Mouse (Mus musculus): ENCODE measurements around the gene Hsd3b1. TPM values are rescaled to one million over a fixed set of nuclear protein-coding genes. Genes with fewer than 3 reads are reported as not detected.

Gene Hsd3b1
- polyA plus RNA-seq, 1 experiment from 2014 or later: 0.76 TPM

GRCm38 (mm10) chr3:98862800-98863199, 3.2 kb upstream of the Hsd3b1 start:
- no peak overlapping the region for H3K27ac ChIP-seq (ENCODE audit: low read depth, low read length)
- H3K4me2 ChIP-seq (replicated peaks; ENCODE audit: low read depth, low read length): no peak overlapping the region
- no peaks in the 10 kb centered on the region for H3K36me3 ChIP-seq (ENCODE audit: control insufficient read depth, insufficient read depth, low read length)
- H3K27me3 ChIP-seq (ENCODE audit: control insufficient read depth, insufficient read depth, low read length): no peaks in the 10 kb centered on the region
- no peaks in the 10 kb centered on the region for H3K4me1 ChIP-seq (replicated peaks; ENCODE audit: control insufficient read depth, insufficient read depth, low read length)
- WGBS: 93% methylated on average over 1 of the region's 1 CpGs
- DNase-seq (ENCODE audit: low spot score) (no peak), ATAC-seq (ENCODE audit: low FRiP score) (no peak)
- no peaks in the 10 kb centered on the region for H3K9me3 ChIP-seq (ENCODE audit: control insufficient read depth, low read length)
- H3K9ac ChIP-seq (ENCODE audit: low read depth, low read length): no peak overlapping the region
- no peak overlapping the region for H3K4me3 ChIP-seq (ENCODE audit: low read depth, low read length)

DNA sequence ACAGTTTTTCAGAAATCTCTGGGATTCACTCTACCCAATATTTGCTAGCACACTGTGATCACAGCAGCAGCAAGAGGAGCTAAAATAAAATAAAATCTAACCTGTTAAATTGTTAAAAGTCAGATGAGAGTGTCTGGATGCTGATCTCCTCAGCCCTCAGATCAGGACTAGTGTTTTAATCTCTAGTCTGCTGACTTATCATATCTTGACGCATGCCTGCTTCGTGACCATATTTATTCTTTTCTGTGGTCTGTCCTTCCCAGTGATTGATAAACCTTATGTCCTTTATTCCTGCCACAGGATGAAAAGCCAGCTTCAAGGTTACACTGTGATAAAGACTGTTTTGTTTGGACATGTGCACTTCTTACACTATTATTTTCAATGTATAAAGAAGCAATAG, 1.5 kb downstream of the Hsd3b1 start:
- WGBS: 84% methylated on average over 2 of the region's 2 CpGs

DNA sequence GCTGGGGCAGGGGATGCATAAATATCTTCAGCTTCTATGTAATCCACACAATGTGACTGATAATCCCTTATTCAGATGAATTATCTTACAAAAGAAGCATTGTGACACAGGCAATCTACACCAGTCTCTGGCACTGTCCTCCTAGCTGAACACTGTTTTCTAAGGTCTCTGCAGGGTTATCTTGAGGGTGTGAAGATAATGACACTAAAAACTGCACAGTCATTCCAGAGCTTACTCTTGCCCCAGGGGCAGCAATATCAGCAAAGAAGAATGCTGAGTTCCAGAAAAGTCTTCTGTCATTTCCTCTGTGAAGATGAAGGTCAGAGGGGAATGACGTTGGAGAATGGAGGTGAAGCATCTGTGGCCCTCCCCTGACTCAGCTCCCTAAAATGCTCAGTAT, 2.7 kb downstream of the Hsd3b1 start:
- no peak for ATAC-seq (ENCODE audit: low FRiP score)
- no peak overlapping the region for H3K4me3 ChIP-seq (ENCODE audit: low read depth, low read length)

More for the DNA sequence above, 1.5 kb downstream of the Hsd3b1 start:
- H3K27me3 ChIP-seq (ENCODE audit: control insufficient read depth, insufficient read depth, low read length): no peaks in the 10 kb centered on the region
- H3K4me2 ChIP-seq (replicated peaks; ENCODE audit: low read depth, low read length): no peak overlapping the region
- ATAC-seq (ENCODE audit: low FRiP score) (no peak), DNase-seq (ENCODE audit: low spot score) (no peak)
- no peak overlapping the region for H3K4me3 ChIP-seq (ENCODE audit: low read depth, low read length)
- H3K9ac ChIP-seq (ENCODE audit: low read depth, low read length): no peak overlapping the region
- H3K36me3 ChIP-seq (ENCODE audit: control insufficient read depth, insufficient read depth, low read length): no peaks in the 10 kb centered on the region
- no peak overlapping the region for H3K27ac ChIP-seq (ENCODE audit: low read depth, low read length)
- H3K4me1 ChIP-seq (replicated peaks; ENCODE audit: control insufficient read depth, insufficient read depth, low read length): no peaks in the 10 kb centered on the region
- no peaks in the 10 kb centered on the region for H3K9me3 ChIP-seq (ENCODE audit: control insufficient read depth, low read length)

GRCm38 (mm10) chr3:98855160-98855559, 4.4 kb downstream of the Hsd3b1 start:
- Histone ChIP-seq H3K4me2 (replicated peaks; ENCODE audit: low read depth, low read length) (no peak overlapping the region), H3K36me3 (ENCODE audit: control insufficient read depth, insufficient read depth, low read length) (no peaks in the 10 kb centered on the region), H3K27me3 (ENCODE audit: control insufficient read depth, insufficient read depth, low read length) (no peaks in the 10 kb centered on the region), H3K9ac (ENCODE audit: low read depth, low read length) (no peak overlapping the region), H3K4me1 (replicated peaks; ENCODE audit: control insufficient read depth, insufficient read depth, low read length) (no peaks in the 10 kb centered on the region), H3K4me3 (ENCODE audit: low read depth, low read length) (no peak overlapping the region), H3K9me3 (ENCODE audit: control insufficient read depth, low read length) (no peaks in the 10 kb centered on the region), H3K27ac (ENCODE audit: low read depth, low read length) (no peak overlapping the region)
- DNase-seq (ENCODE audit: low spot score) (no peak), ATAC-seq (ENCODE audit: low FRiP score) (no peak)
- 80% methylated on average over 3 of the region's 3 CpGs for WGBS

More for the DNA sequence above, 2.7 kb downstream of the Hsd3b1 start:
- no peaks in the 10 kb centered on the region for H3K9me3 ChIP-seq (ENCODE audit: control insufficient read depth, low read length)
- no peak overlapping the region for H3K9ac ChIP-seq (ENCODE audit: low read depth, low read length)
- no peaks in the 10 kb centered on the region for H3K36me3 ChIP-seq (ENCODE audit: control insufficient read depth, insufficient read depth, low read length)
- WGBS: 76% methylated on average over 1 of the region's 1 CpGs
- H3K4me2 ChIP-seq (replicated peaks; ENCODE audit: low read depth, low read length): no peak overlapping the region
- no peaks in the 10 kb centered on the region for H3K27me3 ChIP-seq (ENCODE audit: control insufficient read depth, insufficient read depth, low read length)
- no peaks in the 10 kb centered on the region for H3K4me1 ChIP-seq (replicated peaks; ENCODE audit: control insufficient read depth, insufficient read depth, low read length)
- no peak for DNase-seq (ENCODE audit: low spot score)
- no peak overlapping the region for H3K27ac ChIP-seq (ENCODE audit: low read depth, low read length)

- H3K4me2 ChIP-seq (replicated peaks; ENCODE audit: low read depth, low read length): no peak overlapping the region
- H3K36me3 ChIP-seq (ENCODE audit: control insufficient read depth, insufficient read depth, low read length): no peaks in the 10 kb centered on the region
- WGBS: 61% methylated on average over 1 of the region's 1 CpGs
- H3K4me3 ChIP-seq (ENCODE audit: low read depth, low read length): no peak overlapping the region
- H3K9me3 ChIP-seq (ENCODE audit: control insufficient read depth, low read length): no peaks in the 10 kb centered on the region
- no peak overlapping the region for H3K9ac ChIP-seq (ENCODE audit: low read depth, low read length)
- H3K27ac ChIP-seq (ENCODE audit: low read depth, low read length): no peak overlapping the region
- DNase-seq (ENCODE audit: low spot score) (no peak), ATAC-seq (ENCODE audit: low FRiP score) (no peak)
- no peaks in the 10 kb centered on the region for H3K4me1 ChIP-seq (replicated peaks; ENCODE audit: control insufficient read depth, insufficient read depth, low read length)
- no peaks in the 10 kb centered on the region for H3K27me3 ChIP-seq (ENCODE audit: control insufficient read depth, insufficient read depth, low read length)
Observed at GRCm38 (mm10) chr3:98853685-98854084, 5.9 kb downstream of the Hsd3b1 start.

DNA sequence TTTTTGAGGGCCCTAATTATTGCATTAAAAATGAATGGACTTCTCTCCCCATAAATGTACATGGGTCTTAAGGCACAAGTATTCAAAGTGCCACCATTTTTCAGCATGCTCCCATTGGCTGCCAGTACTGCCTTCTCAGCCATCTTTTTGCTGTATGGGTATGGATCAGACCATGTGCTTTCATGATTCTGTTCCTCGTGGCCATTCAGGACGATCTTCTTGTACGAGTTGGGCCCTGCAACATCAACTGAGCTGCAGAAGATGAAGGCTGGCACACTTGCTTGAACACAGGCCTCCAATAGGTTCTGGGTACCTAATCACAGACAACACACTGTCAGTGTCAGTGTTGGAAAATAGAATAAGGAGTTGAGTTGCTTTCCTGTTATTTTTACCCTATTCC, 6.5 kb downstream of the Hsd3b1 start:
- H3K4me1 ChIP-seq (replicated peaks; ENCODE audit: control insufficient read depth, insufficient read depth, low read length): no peaks in the 10 kb centered on the region
- ATAC-seq (ENCODE audit: low FRiP score): no peak
- no peaks in the 10 kb centered on the region for H3K36me3 ChIP-seq (ENCODE audit: control insufficient read depth, insufficient read depth, low read length)
- DNase-seq (ENCODE audit: low spot score): no peak
- no peaks in the 10 kb centered on the region for H3K27me3 ChIP-seq (ENCODE audit: control insufficient read depth, insufficient read depth, low read length)
- H3K9me3 ChIP-seq (ENCODE audit: control insufficient read depth, low read length): no peaks in the 10 kb centered on the region
- H3K4me3 ChIP-seq (ENCODE audit: low read depth, low read length): no peak overlapping the region
- no peak overlapping the region for H3K9ac ChIP-seq (ENCODE audit: low read depth, low read length)
- no peak overlapping the region for H3K27ac ChIP-seq (ENCODE audit: low read depth, low read length)
- 91% methylated on average over 3 of the region's 3 CpGs for WGBS
- no peak overlapping the region for H3K4me2 ChIP-seq (replicated peaks; ENCODE audit: low read depth, low read length)

DNA sequence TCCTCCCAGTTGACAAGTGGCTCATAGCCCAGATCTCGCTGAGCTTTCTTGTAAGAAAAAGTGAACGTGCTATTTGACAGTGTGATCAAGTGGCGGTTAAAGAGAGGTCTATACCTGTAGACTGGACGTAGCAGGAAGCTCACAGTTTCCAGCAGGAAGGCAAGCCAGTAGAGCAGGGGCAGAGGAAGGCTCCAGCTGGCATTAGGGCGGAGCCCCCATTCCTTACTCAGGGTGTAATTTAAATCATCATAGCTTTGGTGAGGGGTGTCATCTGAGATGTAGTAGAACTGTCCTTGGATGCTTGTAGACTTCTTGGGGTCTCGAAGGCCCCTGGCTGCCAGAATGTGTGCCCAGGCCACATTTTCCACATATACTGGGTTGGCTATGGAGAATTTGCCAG, 7.0 kb downstream of the Hsd3b1 start:
- H3K4me3 ChIP-seq (ENCODE audit: low read depth, low read length): no peak overlapping the region
- H3K27ac ChIP-seq (ENCODE audit: low read depth, low read length): no peak overlapping the region
- no peak overlapping the region for H3K4me2 ChIP-seq (replicated peaks; ENCODE audit: low read depth, low read length)
- no peaks in the 10 kb centered on the region for H3K27me3 ChIP-seq (ENCODE audit: control insufficient read depth, insufficient read depth, low read length)
- 92% methylated on average over 6 of the region's 6 CpGs for WGBS
- no peak for DNase-seq (ENCODE audit: low spot score)
- no peaks in the 10 kb centered on the region for H3K36me3 ChIP-seq (ENCODE audit: control insufficient read depth, insufficient read depth, low read length)
- no peaks in the 10 kb centered on the region for H3K9me3 ChIP-seq (ENCODE audit: control insufficient read depth, low read length)
- no peak for ATAC-seq (ENCODE audit: low FRiP score)
- no peak overlapping the region for H3K9ac ChIP-seq (ENCODE audit: low read depth, low read length)
- H3K4me1 ChIP-seq (replicated peaks; ENCODE audit: control insufficient read depth, insufficient read depth, low read length): no peaks in the 10 kb centered on the region

- whole genome bisulfite sequencing: 81% methylated on average over 2 of the region's 2 CpGs
- no peaks in the 10 kb centered on the region for H3K4me1 ChIP-seq (replicated peaks; ENCODE audit: control insufficient read depth, insufficient read depth, low read length)
- H3K4me3 ChIP-seq (ENCODE audit: low read depth, low read length): no peak overlapping the region
- ATAC-seq (ENCODE audit: low FRiP score): no peak
- H3K36me3 ChIP-seq (ENCODE audit: control insufficient read depth, insufficient read depth, low read length): no peaks in the 10 kb centered on the region
- H3K27ac ChIP-seq (ENCODE audit: low read depth, low read length): no peak overlapping the region
- H3K27me3 ChIP-seq (ENCODE audit: control insufficient read depth, insufficient read depth, low read length): no peaks in the 10 kb centered on the region
- H3K9ac ChIP-seq (ENCODE audit: low read depth, low read length): no peak overlapping the region
- H3K4me2 ChIP-seq (replicated peaks; ENCODE audit: low read depth, low read length): no peak overlapping the region
- DNase-seq (ENCODE audit: low spot score): no peak
- H3K9me3 ChIP-seq (ENCODE audit: control insufficient read depth, low read length): no peaks in the 10 kb centered on the region
Observed at GRCm38 (mm10) chr3:98851853-98852252, 7.7 kb downstream of the Hsd3b1 start.

- no peak overlapping the region for H3K4me2 ChIP-seq (replicated peaks; ENCODE audit: low read depth, low read length)
- WGBS: 90% methylated on average over 5 of the region's 5 CpGs
Observed at GRCm38 (mm10) chr3:98850262-98850661, 9.3 kb downstream of the Hsd3b1 start.

More at GRCm38 (mm10) chr3:98850262-98850661, 9.3 kb downstream of the Hsd3b1 start:
- DNase-seq (ENCODE audit: low spot score) (no peak), ATAC-seq (ENCODE audit: low FRiP score) (no peak)
- Histone ChIP-seq H3K27me3 (ENCODE audit: control insufficient read depth, insufficient read depth, low read length) (no peaks in the 10 kb centered on the region), H3K9me3 (ENCODE audit: control insufficient read depth, low read length) (no peaks in the 10 kb centered on the region), H3K4me1 (replicated peaks; ENCODE audit: control insufficient read depth, insufficient read depth, low read length) (no peaks in the 10 kb centered on the region), H3K27ac (ENCODE audit: low read depth, low read length) (no peak overlapping the region), H3K9ac (ENCODE audit: low read depth, low read length) (no peak overlapping the region), H3K4me3 (ENCODE audit: low read depth, low read length) (no peak overlapping the region), H3K36me3 (ENCODE audit: control insufficient read depth, insufficient read depth, low read length) (no peaks in the 10 kb centered on the region)

Measured in hindbrain, embryonic 11.5 days (tissue).